Mouse (Mus musculus) CD4-positive, CD25-positive, alpha-beta regulatory T cell, adult 2 months (primary cell): ENCODE data around the gene Hoxc12.

Experiments used
- DNase-seq: peaks from one replicate; pipeline ENCODE4 v3.0.0-alpha.2; 2012; ENCODE audit warnings: low read depth, low spot score

Hoxc12 gene

DNA sequence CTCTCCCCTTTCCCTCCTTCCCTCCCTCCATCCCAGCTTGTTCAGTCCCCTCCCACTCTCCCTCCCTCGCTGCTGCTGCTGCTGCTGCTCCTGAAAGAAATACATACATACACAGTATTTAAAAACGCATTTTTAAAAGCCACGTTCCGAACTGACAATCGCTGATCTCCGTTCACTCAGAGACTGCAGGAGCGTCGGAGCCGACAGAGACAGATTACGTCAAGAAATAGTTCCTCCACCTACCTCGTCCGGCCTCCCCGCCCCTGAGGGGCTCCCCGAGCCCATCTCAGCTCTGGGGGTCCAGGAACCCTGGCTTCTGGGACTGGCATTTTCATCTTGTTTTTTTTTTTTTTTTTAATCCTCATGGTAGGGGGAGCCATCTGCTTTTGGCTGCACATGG, 44.4 kb downstream of the Hoxc12 start:
- DNase-seq = peak; percentile 27

- DNase-seq = peak; percentile 60
These were observed 45.1 kb downstream of the Hoxc12 start for GRCm38 (mm10) chr15:102981379-102982288.

DNA sequence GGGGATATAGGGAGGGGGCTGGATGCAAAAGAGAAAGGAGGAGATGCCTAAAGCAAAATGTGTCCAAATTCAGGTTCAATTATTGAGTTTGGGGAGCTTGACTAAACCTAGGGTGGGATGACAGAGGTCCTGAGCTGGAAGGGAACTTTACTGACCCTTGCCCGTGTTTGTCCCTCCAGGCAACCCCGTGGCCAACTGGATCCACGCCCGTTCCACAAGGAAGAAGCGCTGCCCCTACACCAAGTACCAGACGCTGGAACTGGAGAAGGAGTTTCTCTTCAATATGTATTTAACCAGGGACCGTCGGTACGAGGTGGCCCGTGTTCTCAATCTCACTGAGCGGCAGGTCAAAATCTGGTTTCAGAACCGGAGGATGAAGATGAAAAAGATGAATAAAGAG, 47.2 kb downstream of the Hoxc12 start:
- DNase-seq = no peak

DNA sequence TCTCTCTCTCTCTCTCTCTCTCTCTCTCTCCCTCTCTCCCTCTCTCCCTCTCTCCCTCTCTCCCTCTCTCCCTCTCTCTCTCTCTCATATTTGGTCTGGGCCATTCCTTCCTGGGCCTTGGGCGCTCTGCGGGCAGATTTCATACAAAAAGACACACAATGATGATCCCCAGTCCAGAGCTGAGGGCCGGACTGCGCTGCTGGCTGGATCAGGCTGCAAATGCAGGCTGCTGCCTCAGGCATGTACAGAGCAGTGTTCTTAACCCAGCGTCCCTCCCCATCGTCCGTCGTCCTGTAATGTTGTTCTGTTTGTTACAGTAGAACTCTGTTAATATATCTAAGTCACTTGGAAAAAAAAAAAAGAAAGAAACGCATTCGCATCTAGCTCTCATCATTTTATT, 48.0 kb downstream of the Hoxc12 start:
- DNase-seq = no peak

DNA sequence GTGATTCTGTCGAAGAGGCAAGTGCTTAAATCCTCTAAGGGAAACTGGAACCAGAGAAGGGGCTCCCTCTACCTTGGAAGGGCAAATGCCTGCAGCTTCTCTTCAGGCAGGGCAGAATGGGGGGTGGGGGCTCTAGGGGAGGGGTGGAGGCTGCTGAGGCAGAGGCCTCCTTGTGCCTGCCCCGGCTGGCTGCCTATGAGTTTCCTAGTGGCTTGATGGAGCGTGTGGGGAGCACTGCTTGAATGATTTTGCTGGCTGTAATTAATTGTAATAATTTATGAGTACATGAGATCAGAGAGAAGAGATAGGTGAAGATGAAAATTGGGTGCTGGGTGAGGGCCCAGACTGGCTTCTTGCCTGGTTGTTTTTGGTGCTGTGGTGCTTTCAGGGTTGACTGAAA, 48.4 kb downstream of the Hoxc12 start:
- no peak for DNase-seq

GRCm38 (mm10) chr15:102987124-102987833, 50.7 kb downstream of the Hoxc12 start:
- DNase-seq = peak; percentile 88

GRCm38 (mm10) chr15:102988078-102988477, 51.5 kb downstream of the Hoxc12 start:
- no peak for DNase-seq
